Mouse (Mus musculus): ENCODE results near the gene Osgin1.
A peak's percentile ranks its signal among the peaks of the same experiment; 100 is the strongest.

The Osgin1 gene

GRCm38 (mm10) chr8:119433582-119434174 is at the start of gene Osgin1:
Gene Osgin1 (plus strand): TSS chr8:119434124.
- no peak for DNase-seq (ENCODE audit: low read depth, low spot score)

- peak; percentile 71 for DNase-seq (ENCODE audit: low read depth, low spot score)
Measured at GRCm38 (mm10) chr8:119384478-119384877, 49.4 kb upstream of the Osgin1 start.

GRCm38 (mm10) chr8:119385854-119386253 is 48.1 kb upstream of the Osgin1 start:
- no peak for DNase-seq (ENCODE audit: low read depth, low spot score)

GRCm38 (mm10) chr8:119386988-119387387 is 46.9 kb upstream of the Osgin1 start:
- no peak for DNase-seq (ENCODE audit: low read depth, low spot score)

- no peak for DNase-seq (ENCODE audit: low read depth, low spot score)
Measured at GRCm38 (mm10) chr8:119394097-119394496, 39.8 kb upstream of the Osgin1 start.

GRCm38 (mm10) chr8:119394524-119395026 is 39.3 kb upstream of the Osgin1 start, which contains the start of gene Mlycd:
Gene Mlycd (plus strand): TSS chr8:119394878.
- DNase-seq (ENCODE audit: low read depth, low spot score) = peak; percentile 88

GRCm38 (mm10) chr8:119395072-119395950 is 38.6 kb upstream of the Osgin1 start:
- peak; percentile 62 for DNase-seq (ENCODE audit: low read depth, low spot score)

- no peak for DNase-seq (ENCODE audit: low read depth, low spot score)
Measured at GRCm38 (mm10) chr8:119398558-119398957, 35.4 kb upstream of the Osgin1 start.

GRCm38 (mm10) chr8:119399255-119399654 is 34.7 kb upstream of the Osgin1 start:
- DNase-seq (ENCODE audit: low read depth, low spot score) = no peak

GRCm38 (mm10) chr8:119400122-119400671 is 33.7 kb upstream of the Osgin1 start:
- DNase-seq (ENCODE audit: low read depth, low spot score) = no peak

GRCm38 (mm10) chr8:119400904-119401303 is 33.0 kb upstream of the Osgin1 start:
- no peak for DNase-seq (ENCODE audit: low read depth, low spot score)

- no peak for DNase-seq (ENCODE audit: low read depth, low spot score)
Measured at GRCm38 (mm10) chr8:119403912-119404311, 30.0 kb upstream of the Osgin1 start.

- no peak for DNase-seq (ENCODE audit: low read depth, low spot score)
Measured at GRCm38 (mm10) chr8:119404648-119405047, 29.3 kb upstream of the Osgin1 start.

GRCm38 (mm10) chr8:119408311-119408710 is 25.6 kb upstream of the Osgin1 start:
- DNase-seq (ENCODE audit: low read depth, low spot score) = no peak

- no peak for DNase-seq (ENCODE audit: low read depth, low spot score)
Measured at GRCm38 (mm10) chr8:119412037-119412734, 21.7 kb upstream of the Osgin1 start.

- DNase-seq (ENCODE audit: low read depth, low spot score) = peak; percentile 78
Measured at GRCm38 (mm10) chr8:119412735-119413498, 21.0 kb upstream of the Osgin1 start.

- no peak for DNase-seq (ENCODE audit: low read depth, low spot score)
Measured at GRCm38 (mm10) chr8:119413605-119414004, 20.3 kb upstream of the Osgin1 start.

GRCm38 (mm10) chr8:119420318-119420717 is 13.6 kb upstream of the Osgin1 start:
- no peak for DNase-seq (ENCODE audit: low read depth, low spot score)

GRCm38 (mm10) chr8:119421603-119422122 is 12.3 kb upstream of the Osgin1 start:
- DNase-seq (ENCODE audit: low read depth, low spot score) = no peak

GRCm38 (mm10) chr8:119422123-119422711 is 11.7 kb upstream of the Osgin1 start:
- DNase-seq (ENCODE audit: low read depth, low spot score) = peak; percentile 33
